Mouse (Mus musculus) cerebellum, postnatal 36 days (tissue): ENCODE results near the gene Six3.

ENCODE experiments used
- DNase-seq, 2 experiments: peaks; one replicate each; pipeline ENCODE4 v3.0.0; 2021 to 2022; ENCODE audit warnings: mixed read lengths in 2 of 2

The Six3 gene

GRCm38 (mm10) chr17:85612526-85613265 is 712 bp upstream of the Six3 start:
- DNase-seq: no peak

- no peak for DNase-seq
These were observed 758 bp downstream of the Six3 start for GRCm38 (mm10) chr17:85614011-85614721.

- no peak for DNase-seq
These were observed 1.4 kb downstream of the Six3 start for GRCm38 (mm10) chr17:85614722-85615331.

GRCm38 (mm10) chr17:85615586-85615985 is 2.2 kb downstream of the Six3 start:
- no peak for DNase-seq

- DNase-seq: no peak
These were observed 3.4 kb downstream of the Six3 start for GRCm38 (mm10) chr17:85616526-85617500.

DNA sequence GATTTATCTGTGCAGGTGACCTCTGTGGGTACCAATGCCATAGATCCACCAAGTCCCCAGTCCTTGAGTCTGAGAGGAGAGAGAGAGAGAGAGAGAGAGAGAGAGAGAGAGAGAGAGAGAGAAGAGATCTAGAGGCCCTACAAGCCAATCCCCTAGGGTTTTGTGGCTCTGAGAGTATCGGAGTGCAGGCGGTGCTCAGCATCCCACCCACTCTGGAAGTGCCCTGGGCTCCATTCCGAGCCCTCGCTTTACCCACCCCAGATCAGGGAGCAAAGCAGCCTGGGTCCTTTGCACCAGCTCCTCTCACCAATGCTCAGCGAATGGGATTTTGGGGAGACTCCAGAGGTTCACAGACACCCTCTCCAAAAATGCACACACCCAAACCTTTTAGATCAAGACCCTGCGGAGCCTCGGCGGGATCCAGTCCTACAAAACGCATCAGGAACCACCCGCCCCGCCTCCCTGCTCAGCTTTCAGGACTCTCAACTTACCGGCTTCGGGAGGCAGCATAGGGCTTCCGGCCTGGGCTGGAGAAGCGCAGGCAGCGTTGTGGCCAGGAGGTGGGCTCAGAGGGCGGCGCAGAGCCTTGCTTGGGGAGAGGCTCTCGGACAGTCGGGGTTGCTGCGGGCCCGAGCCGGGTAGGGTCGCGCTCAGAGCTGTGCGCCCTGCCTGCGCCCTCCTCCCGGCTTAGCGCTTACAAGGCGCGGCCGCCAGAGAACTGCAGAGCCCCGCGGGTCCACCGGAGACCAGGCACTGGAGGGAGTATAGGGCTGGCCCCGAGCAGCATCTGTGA is 4.4 kb downstream of the Six3 start:
- DNase-seq: no peak

- DNase-seq: no peak
These were observed 5.1 kb downstream of the Six3 start for GRCm38 (mm10) chr17:85618359-85619112.

DNA sequence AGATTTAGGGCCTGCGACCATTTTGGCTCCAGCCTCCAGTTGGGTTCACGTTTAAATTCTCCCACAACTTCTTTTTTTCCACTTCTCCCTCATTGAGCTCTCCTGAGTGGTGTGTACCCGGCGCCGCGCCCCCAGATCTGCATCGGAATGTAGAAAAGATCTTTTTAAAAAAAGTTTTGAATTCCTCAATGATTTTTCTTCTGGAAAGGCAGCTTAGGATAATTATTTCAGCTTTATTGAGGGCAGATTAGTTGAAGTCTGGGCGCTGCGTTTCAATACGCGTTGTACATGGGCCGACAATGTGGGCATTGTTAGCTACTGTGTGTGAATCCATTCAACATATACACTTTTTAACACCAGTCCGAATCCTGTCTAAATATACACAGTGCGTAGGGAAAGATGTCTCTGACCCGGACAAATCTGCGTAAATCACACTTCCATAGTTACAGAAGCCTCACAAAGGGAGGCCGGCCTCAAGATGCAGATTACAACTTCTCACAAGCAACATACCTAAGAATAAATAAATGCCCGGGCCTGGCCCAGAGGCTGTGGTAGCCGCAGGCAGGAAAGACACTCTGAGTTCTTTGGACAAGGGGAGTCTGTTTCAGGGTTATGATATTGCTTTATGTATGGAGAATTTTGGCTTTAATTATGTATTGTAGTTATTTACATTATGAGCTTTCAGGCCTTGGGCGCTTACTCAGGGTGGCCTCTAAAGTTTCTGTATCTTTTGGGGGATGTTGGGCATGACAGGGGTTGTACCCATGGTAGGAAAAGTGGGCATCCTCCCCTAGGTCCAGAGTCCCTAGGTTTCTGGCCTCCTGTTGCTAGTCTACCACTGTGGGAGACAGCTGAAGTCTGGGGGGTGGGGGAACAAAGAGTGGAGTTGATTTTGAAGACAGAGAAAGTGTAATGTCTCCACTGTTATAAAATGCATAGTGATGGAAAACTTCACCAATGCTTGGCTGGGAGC is 6.0 kb downstream of the Six3 start:
- no peak for DNase-seq

DNA sequence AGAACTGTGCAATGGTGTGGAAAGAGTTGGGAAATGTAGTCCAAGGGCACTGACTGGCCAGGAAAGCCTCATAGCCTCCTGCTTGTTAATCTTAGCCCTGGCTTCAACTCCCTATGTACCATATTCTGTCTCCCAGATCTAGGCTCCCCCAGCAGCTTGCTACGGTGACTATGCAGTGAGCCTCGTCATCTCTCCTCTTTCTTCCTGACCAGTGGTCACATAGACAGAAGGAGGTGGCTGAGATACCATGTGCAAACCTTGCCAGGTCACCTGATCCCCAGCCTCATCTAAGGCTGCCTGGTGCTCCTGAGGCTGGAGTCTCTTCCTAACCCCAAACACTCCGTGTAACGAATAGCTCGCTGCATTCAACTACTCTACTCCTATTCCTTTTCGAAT is 6.7 kb downstream of the Six3 start:
- DNase-seq: no peak

- no peak for DNase-seq
These were observed 7.5 kb downstream of the Six3 start for GRCm38 (mm10) chr17:85620680-85621504.

- no peak for DNase-seq
These were observed 8.3 kb downstream of the Six3 start for GRCm38 (mm10) chr17:85621505-85622310.

- DNase-seq: no peak
These were observed 9.2 kb downstream of the Six3 start for GRCm38 (mm10) chr17:85622493-85623157.

DNA sequence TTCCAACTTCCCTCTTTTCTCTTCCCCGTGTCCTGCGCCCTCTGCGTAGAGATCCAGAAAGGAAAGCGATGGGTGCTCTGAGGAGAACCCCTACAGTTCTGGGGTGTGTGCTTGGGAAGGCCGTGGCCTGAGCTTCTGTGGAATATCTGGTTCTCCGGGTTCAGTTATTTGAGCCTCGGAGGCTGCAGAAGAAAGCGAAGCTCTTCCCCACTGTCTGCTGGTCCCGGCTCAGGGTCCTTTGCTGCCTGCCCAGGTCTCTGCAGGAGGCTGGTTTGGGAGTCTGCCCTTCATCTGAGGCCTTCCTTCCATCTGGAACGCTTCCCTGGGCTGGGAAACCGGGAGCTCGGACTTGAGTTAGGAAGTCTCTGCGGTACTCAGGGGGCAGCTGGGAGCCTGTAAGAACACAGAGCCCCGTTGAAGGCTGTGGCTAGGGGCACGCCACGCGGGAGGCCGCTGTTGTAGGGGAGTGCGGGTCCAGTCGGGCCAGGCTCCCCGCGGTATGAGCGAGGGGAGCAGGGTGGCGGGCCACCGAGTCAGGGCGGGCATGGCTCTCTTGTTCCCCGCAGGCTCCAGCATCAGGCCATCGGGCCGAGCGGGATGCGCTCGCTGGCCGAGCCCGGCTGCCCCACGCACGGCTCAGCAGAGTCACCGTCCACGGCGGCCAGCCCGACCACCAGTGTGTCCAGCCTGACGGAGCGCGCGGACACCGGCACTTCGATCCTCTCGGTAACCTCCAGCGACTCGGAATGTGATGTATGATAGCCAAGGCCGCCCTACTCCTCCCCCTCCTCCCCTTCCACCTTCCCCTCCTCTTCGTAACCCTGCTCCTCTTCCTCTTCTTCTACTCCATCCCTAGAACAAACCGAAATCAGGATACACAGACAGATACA is 10.0 kb downstream of the Six3 start:
- DNase-seq: no peak

GRCm38 (mm10) chr17:85624051-85624420 is 10.6 kb downstream of the Six3 start:
- no peak for DNase-seq

- no peak for DNase-seq
These were observed 11.9 kb downstream of the Six3 start for GRCm38 (mm10) chr17:85624981-85625940.
